Mouse (Mus musculus) hindbrain, embryonic 13.5 days (tissue): ENCODE results near the gene Zfp467. TPM values are rescaled to one million over a fixed set of nuclear protein-coding genes. Genes with fewer than 3 reads are reported as not detected.

Source experiments
- ATAC-seq: fragments of 200-750 bp; cut with Nextera tagmentation; 2 replicates; pipeline ENCODE4 v1.8.0; 2017; ENCODE audit warnings: moderate TSS enrichment; ENCODE audit not compliant: low FRiP score
- H3K27ac ChIP-seq: fragments of 300-500 bp; sonication (generic); 2 replicates; pipeline ENCODE4 v1.5.1; 2015; ENCODE audit warnings: inconsistent platforms, mild to moderate bottlenecking, moderate library complexity
- H3K27me3 ChIP-seq: fragments of 300-500 bp; sonication (generic); 2 replicates; pipeline ENCODE4 v1.6.1; 2015; ENCODE audit warnings: mild to moderate bottlenecking, inconsistent platforms
- H3K36me3 ChIP-seq: fragments of 300-500 bp; sonication (generic); 2 replicates; pipeline ENCODE4 v1.6.1; 2015; ENCODE audit warnings: mild to moderate bottlenecking, inconsistent platforms
- H3K4me1 ChIP-seq: fragments of 300-500 bp; sonication (generic); replicated peaks from 2 replicates; pipeline ENCODE4 v1.6.1; 2015; ENCODE audit warnings: inconsistent platforms
- H3K4me2 ChIP-seq: fragments of 300-500 bp; sonication (generic); 2 replicates; pipeline ENCODE4 v1.6.1; 2015; ENCODE audit warnings: inconsistent platforms, mild to moderate bottlenecking, moderate library complexity
- H3K4me3 ChIP-seq: fragments of 300-500 bp; sonication (generic); 2 replicates; pipeline ENCODE4 v1.5.1; 2015; ENCODE audit warnings: mild to moderate bottlenecking, inconsistent platforms
- H3K9ac ChIP-seq: fragments of 300-500 bp; sonication (generic); 2 replicates; pipeline ENCODE4 v1.6.1; 2015; ENCODE audit warnings: mild to moderate bottlenecking, inconsistent platforms
- H3K9me3 ChIP-seq: fragments of 300-500 bp; sonication (generic); 2 replicates; pipeline ENCODE4 v1.6.1; 2016; ENCODE audit warnings: inconsistent platforms
- WGBS: fragments of 180-500 bp; shearing (Covaris S2); methylation state at CpG from one replicate; pipeline ENCODE4 v1.1.7; 2015; 5-methylcytosine and 5-hydroxymethylcytosine counted together
- polyA plus RNA-seq: library from polyadenylated mRNA; unstranded; fragments of >200 nt; fragmentation: Nextera tagmentation; extraction: Ambion mirVana; gene quantifications from 2 replicates; pipeline ENCODE4 v1.2.1, GENCODE M21; 2015

Zfp467 gene
- polyA plus RNA-seq, 1 experiment from 2014 or later, result 22.0 TPM

- peak overlapping the region; percentile 26 for H3K4me3 ChIP-seq
- 0 out of 2 replicates have a peak, but pooled peaks have one; percentile 11 for ATAC-seq
- peak overlapping the region; percentile 56; the same call in 1 of the 2 replicates for H3K9ac ChIP-seq
- H3K36me3 ChIP-seq, result peaks cover 30% of the 10 kb centered on the region
- 24% methylated on average over 35 of the region's 35 CpGs for WGBS
- H3K27ac ChIP-seq, result no peak overlapping the region
- peaks cover 59% of the 10 kb centered on the region for H3K27me3 ChIP-seq
- no peaks in the 10 kb centered on the region for H3K9me3 ChIP-seq
- peaks cover 30% of the 10 kb centered on the region for H3K4me1 ChIP-seq
- peak overlapping the region; percentile 47 for H3K4me2 ChIP-seq
Observed at GRCm38 (mm10) chr6:48437679-48438376, 7.8 kb downstream of the Zfp467 start.

DNA sequence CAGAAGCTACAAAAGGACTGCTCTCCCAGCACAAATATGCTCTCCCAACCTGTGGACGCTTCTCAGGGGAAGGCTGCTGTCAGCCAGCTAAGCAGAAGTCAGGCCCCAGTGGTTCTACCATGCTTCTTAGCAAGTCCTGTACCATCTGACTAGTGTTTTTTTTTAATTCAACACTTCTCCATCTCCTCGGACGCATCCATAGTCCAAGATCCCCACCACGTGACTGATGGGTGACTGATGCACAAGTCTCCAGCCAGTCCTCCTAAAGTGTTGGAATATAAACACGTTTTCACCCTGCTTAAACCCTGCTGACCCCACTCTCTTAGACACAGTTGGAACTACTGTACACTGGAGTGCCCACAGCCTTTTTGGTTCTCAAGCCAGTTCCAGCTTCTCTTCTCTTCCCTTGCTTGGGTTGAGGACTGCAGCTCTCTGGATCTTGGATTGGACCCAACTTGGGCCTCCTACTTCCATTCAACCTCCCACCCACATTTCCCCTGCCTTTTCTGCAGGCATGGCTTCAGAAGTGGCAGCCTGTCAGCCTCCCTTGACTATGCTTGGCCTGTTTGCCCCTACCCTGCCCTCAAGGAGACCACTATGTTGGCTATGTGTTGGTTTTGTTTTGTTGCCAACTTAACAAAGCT is 9.8 kb downstream of the Zfp467 start:
- Histone ChIP-seq H3K9me3 (no peaks in the 10 kb centered on the region), H3K4me1 (peaks cover 29% of the 10 kb centered on the region), H3K4me3 (no peak overlapping the region), H3K27ac (no peak overlapping the region), H3K4me2 (no peak overlapping the region), H3K36me3 (peaks cover 16% of the 10 kb centered on the region), H3K27me3 (peaks cover 52% of the 10 kb centered on the region), H3K9ac (no peak overlapping the region)
- no peak for ATAC-seq
- WGBS, result 87% methylated on average over 5 of the region's 5 CpGs

DNA sequence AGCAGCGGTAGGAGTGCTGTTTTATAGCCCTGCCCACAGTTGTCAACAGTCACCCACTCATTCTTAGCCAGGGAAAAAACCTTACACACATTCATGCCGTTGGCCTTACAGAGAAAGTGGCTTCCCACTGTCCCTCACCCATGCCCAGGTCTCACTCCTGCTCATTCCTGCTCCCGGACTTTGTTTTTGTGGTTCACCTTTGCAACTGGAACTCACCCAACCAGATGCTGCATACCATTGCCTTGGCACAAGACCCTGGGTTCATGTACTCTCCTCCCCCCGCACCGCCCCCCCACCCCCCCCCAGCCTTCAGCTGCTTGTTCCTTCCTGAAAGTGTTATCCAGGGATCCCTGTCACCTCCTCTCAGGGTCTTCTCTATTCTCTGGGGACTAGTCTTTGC is 10.5 kb downstream of the Zfp467 start:
- WGBS, result 65% methylated on average over 5 of the region's 5 CpGs
- Histone ChIP-seq H3K4me3 (no peak overlapping the region), H3K9me3 (no peaks in the 10 kb centered on the region), H3K27ac (no peak overlapping the region), H3K4me2 (no peak overlapping the region), H3K4me1 (peaks cover 22% of the 10 kb centered on the region), H3K36me3 (peaks cover 16% of the 10 kb centered on the region), H3K9ac (no peak overlapping the region), H3K27me3 (peaks cover 45% of the 10 kb centered on the region)
- ATAC-seq, result no peak

DNA sequence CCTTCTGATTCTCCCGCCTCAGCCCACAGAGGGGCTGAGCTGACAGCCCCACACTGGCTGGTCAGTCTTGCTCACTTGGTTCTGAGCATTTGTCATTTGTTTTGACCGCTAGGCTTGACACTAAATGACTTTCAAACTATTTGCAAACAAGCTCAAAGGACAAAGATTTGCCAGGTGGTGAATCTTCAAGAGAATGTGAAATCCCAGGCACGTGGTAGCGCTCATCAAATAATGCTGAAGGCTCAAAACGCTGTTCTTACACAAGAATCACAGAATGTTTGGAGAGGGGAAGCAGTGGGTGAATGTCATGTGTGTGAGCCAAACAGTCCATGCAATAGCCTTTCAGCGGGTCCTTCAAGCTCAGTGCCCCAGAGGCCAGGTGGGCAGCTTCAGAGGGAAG is 11.0 kb downstream of the Zfp467 start:
- H3K4me1 ChIP-seq, result peaks cover 19% of the 10 kb centered on the region
- ATAC-seq, result no peak
- H3K9me3 ChIP-seq, result no peaks in the 10 kb centered on the region
- peaks cover 16% of the 10 kb centered on the region for H3K36me3 ChIP-seq
- H3K27ac ChIP-seq, result no peak overlapping the region
- H3K4me3 ChIP-seq, result no peak overlapping the region
- 63% methylated on average over 6 of the region's 6 CpGs for WGBS
- no peak overlapping the region for H3K4me2 ChIP-seq
- peaks cover 40% of the 10 kb centered on the region for H3K27me3 ChIP-seq
- no peak overlapping the region for H3K9ac ChIP-seq

- Histone ChIP-seq H3K4me2 (no peak overlapping the region), H3K4me3 (no peak overlapping the region), H3K36me3 (peaks cover 6% of the 10 kb centered on the region), H3K27me3 (peaks cover 26% of the 10 kb centered on the region), H3K4me1 (peaks cover 4% of the 10 kb centered on the region), H3K27ac (no peak overlapping the region), H3K9ac (no peak overlapping the region), H3K9me3 (no peaks in the 10 kb centered on the region)
- ATAC-seq, result no peak
- 71% methylated on average over 12 of the region's 12 CpGs for WGBS
Observed at GRCm38 (mm10) chr6:48432893-48433816, 12.5 kb downstream of the Zfp467 start.

DNA sequence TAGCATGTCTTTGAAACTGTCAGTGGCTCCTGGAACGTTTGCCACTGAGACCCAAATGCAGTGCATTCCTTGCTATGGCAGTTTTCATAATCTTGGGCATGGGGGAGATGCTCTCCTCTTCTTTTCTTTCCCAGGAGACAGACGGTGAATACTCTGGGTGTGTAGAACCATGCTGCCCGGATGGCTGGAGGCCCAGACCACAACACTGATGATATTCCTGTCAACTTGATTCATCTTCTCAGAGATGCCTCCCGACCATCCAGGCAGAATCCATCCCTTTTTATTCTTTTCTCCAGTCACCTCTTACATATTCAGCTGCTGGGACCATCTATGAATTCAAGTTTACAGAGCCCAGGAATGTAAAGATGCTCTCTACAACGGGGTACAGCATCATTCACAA is 14.9 kb downstream of the Zfp467 start:
- 76% methylated on average over 5 of the region's 5 CpGs for WGBS
- Histone ChIP-seq H3K27me3 (0 out of 2 replicates have a peak, but pooled peaks cover 3% of the 10 kb centered on the region), H3K9me3 (no peaks in the 10 kb centered on the region), H3K27ac (no peak overlapping the region), H3K4me2 (no peak overlapping the region), H3K36me3 (no peaks in the 10 kb centered on the region), H3K4me1 (no peaks in the 10 kb centered on the region), H3K4me3 (no peak overlapping the region), H3K9ac (no peak overlapping the region)
- ATAC-seq, result no peak

DNA sequence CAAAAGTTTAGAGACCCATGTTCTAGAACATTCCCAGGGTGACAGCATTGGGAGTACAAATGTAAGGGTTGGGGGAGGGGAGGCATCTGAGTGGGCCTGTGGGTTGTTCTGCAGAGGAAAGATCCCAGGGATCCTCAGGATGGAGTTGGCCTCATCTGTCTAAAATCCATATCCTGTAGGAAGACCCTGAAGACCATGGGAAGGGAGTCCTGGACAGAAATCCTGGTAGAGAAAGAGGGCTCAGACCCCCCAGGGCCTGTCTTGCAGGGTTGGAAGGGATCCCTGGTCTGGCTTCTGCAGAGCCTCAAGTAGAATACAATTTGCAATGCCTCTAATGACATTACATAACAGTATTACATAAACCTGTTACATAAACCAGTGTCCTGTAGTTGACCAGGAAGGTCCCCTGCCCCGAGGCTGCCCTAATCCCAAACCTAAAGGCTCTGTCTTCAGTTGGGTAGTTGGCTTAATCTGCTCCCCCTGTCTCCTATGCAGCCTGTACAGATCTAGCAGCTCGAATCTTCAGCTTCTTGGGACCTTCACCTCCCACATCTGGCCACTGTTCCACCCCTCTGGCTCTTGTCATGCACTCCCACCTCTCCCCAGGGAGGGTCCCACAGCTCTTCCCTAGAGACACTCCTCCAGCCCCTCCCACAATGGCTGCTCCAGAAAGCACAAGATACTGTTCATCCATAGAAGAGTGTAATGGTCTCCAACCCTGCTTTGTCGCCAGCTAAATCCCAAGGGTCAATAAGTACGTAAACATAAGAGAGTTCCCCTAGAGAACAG is 16.7 kb downstream of the Zfp467 start:
- Histone ChIP-seq H3K9ac (no peak overlapping the region), H3K27ac (no peak overlapping the region), H3K9me3 (no peaks in the 10 kb centered on the region), H3K4me2 (no peak overlapping the region), H3K27me3 (no peaks in the 10 kb centered on the region), H3K36me3 (no peaks in the 10 kb centered on the region), H3K4me3 (no peak overlapping the region), H3K4me1 (no peaks in the 10 kb centered on the region)
- WGBS, result 78% methylated on average over 4 of the region's 4 CpGs
- ATAC-seq, result no peak

DNA sequence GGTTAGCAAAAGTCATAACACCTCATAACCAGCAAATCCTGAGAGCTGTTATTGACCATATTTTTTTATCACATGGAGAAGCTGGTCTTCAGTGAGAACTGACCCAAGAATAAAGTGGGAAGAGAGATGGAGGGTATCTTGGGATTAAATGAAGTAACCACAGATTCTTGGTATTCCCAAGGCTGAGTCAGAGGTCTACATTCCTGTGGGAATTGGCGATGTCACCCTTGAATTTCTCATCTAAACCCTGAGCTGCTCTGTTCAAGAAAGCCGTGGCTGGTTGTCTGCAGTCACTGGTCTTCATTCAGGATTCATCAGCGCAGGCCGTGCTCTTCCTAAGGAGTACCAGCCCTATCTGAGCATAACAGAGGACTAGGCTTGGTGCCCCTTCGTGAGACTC is 18.7 kb downstream of the Zfp467 start:
- 85% methylated on average over 5 of the region's 5 CpGs for WGBS
- ATAC-seq, result no peak
- no peak overlapping the region for H3K9ac ChIP-seq

DNA sequence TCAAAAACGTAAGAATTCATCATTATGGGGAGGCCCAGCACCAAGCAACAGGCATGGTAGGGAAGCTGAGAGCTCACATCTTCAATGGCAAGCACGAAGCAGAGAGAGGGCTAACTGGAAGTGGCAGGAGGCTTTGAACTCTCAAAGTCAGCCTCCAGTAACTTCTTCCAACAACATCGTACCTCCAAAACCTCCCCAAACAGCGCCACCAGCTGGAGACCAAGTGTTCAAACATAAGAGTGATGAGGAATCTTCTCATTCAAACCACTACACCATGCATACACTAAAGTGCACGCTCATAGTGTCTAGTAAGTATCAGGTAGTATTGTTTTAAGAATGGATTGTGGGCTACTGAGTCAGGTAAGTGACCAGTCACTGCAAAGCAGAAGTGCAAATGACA is 21.6 kb downstream of the Zfp467 start:
- WGBS, result 73% methylated on average over 5 of the region's 5 CpGs
- Histone ChIP-seq H3K9ac (no peak overlapping the region), H3K36me3 (0 out of 2 replicates have a peak, but pooled peaks cover under 1% of the 10 kb centered on the region), H3K4me3 (no peak overlapping the region), H3K27ac (no peak overlapping the region), H3K4me1 (peaks cover 8% of the 10 kb centered on the region; the same call in 1 of the 2 replicates), H3K4me2 (no peak overlapping the region), H3K27me3 (no peaks in the 10 kb centered on the region), H3K9me3 (no peaks in the 10 kb centered on the region)
- ATAC-seq, result no peak

More for the DNA sequence above, 18.7 kb downstream of the Zfp467 start:
- no peak overlapping the region for H3K4me2 ChIP-seq
- H3K36me3 ChIP-seq, result no peaks in the 10 kb centered on the region
- no peaks in the 10 kb centered on the region for H3K9me3 ChIP-seq
- no peak overlapping the region for H3K4me3 ChIP-seq
- no peak overlapping the region for H3K27ac ChIP-seq
- H3K4me1 ChIP-seq, result no peaks in the 10 kb centered on the region
- no peaks in the 10 kb centered on the region for H3K27me3 ChIP-seq

- ATAC-seq, result no peak
- Histone ChIP-seq H3K4me1 (peaks cover 8% of the 10 kb centered on the region; the same call in 1 of the 2 replicates), H3K4me3 (no peak overlapping the region), H3K4me2 (no peak overlapping the region), H3K27me3 (no peaks in the 10 kb centered on the region), H3K36me3 (peaks cover 7% of the 10 kb centered on the region), H3K9ac (no peak overlapping the region), H3K9me3 (no peaks in the 10 kb centered on the region), H3K27ac (no peak overlapping the region)
- WGBS, result 68% methylated on average over 3 of the region's 3 CpGs
Observed at GRCm38 (mm10) chr6:48423336-48423735, 22.3 kb downstream of the Zfp467 start.

- peak; percentile 28; the same call in 1 of the 2 replicates for ATAC-seq
- 16% methylated on average over 2 of the region's 2 CpGs for WGBS
- Histone ChIP-seq H3K27ac (peak overlapping the region; percentile 27; the same call in 1 of the 2 replicates), H3K27me3 (no peaks in the 10 kb centered on the region), H3K36me3 (peaks cover 34% of the 10 kb centered on the region), H3K9ac (no peak overlapping the region), H3K4me2 (no peak overlapping the region), H3K4me3 (no peak overlapping the region), H3K9me3 (no peaks in the 10 kb centered on the region), H3K4me1 (peaks cover 8% of the 10 kb centered on the region; the same call in 1 of the 2 replicates)
Observed at GRCm38 (mm10) chr6:48420647-48421046, 25.0 kb downstream of the Zfp467 start.
